Mouse (Mus musculus): Measurements from ENCODE around the gene Lyz2. TPM values are rescaled to one million over a fixed set of nuclear protein-coding genes. Genes with fewer than 3 reads are reported as not detected.

Gene Lyz2
- 10.8 and 11.1 TPM in 2 replicates for polyA plus RNA-seq (2014; fragmentation: Nextera tagmentation; extraction: Ambion mirVana)

- 73% methylated on average over 4 of the region's 4 CpGs for WGBS
Measured at GRCm38 (mm10) chr10:117282049-117282448, at the start of gene Lyz2. Gene Lyz2, minus strand, starts transcription at chr10:117282321.

GRCm38 (mm10) chr10:117330521-117330920, 48.4 kb upstream of the Lyz2 start:
- Histone ChIP-seq H3K27ac (ENCODE audit: low read depth, low read length) (no peak overlapping the region), H3K36me3 (ENCODE audit: control insufficient read depth, insufficient read depth, low read length) (no peaks in the 10 kb centered on the region), H3K27me3 (ENCODE audit: control insufficient read depth, insufficient read depth, low read length) (no peaks in the 10 kb centered on the region), H3K4me2 (ENCODE audit: low read depth, low read length, severe bottlenecking) (no peak overlapping the region), H3K9me3 (ENCODE audit: control insufficient read depth, low read length) (no peaks in the 10 kb centered on the region), H3K9ac (ENCODE audit: low read length) (no peak overlapping the region), H3K4me1 (replicated peaks; ENCODE audit: control insufficient read depth, insufficient read depth, low read length) (no peaks in the 10 kb centered on the region), H3K4me3 (ENCODE audit: low read depth, low read length) (no peak overlapping the region)
- WGBS, result 83% methylated on average over 5 of the region's 5 CpGs
- ATAC-seq (replicated peaks; ENCODE audit: low FRiP score) (no peak), DNase-seq (ENCODE audit: low spot score) (no peak)

More at GRCm38 (mm10) chr10:117282049-117282448, at the start of gene Lyz2:
- Histone ChIP-seq H3K9me3 (ENCODE audit: control insufficient read depth, low read length) (no peaks in the 10 kb centered on the region), H3K27me3 (ENCODE audit: control insufficient read depth, insufficient read depth, low read length) (no peaks in the 10 kb centered on the region), H3K4me1 (replicated peaks; ENCODE audit: control insufficient read depth, insufficient read depth, low read length) (no peaks in the 10 kb centered on the region), H3K27ac (ENCODE audit: low read depth, low read length) (no peak within 1 kb of the TSS), H3K9ac (ENCODE audit: low read length) (no peak within 1 kb of the TSS), H3K4me3 (ENCODE audit: low read depth, low read length) (no peak within 1 kb of the TSS), H3K4me2 (ENCODE audit: low read depth, low read length, severe bottlenecking) (no peak within 1 kb of the TSS), H3K36me3 (ENCODE audit: control insufficient read depth, insufficient read depth, low read length) (no peaks in the 10 kb centered on the region)
- DNase-seq (ENCODE audit: low spot score) (no peak), ATAC-seq (replicated peaks; ENCODE audit: low FRiP score) (no peak)

- Histone ChIP-seq H3K4me2 (ENCODE audit: low read depth, low read length, severe bottlenecking) (no peak overlapping the region), H3K9me3 (ENCODE audit: control insufficient read depth, low read length) (no peaks in the 10 kb centered on the region), H3K27me3 (ENCODE audit: control insufficient read depth, insufficient read depth, low read length) (no peaks in the 10 kb centered on the region), H3K4me1 (replicated peaks; ENCODE audit: control insufficient read depth, insufficient read depth, low read length) (no peaks in the 10 kb centered on the region), H3K9ac (ENCODE audit: low read length) (no peak overlapping the region), H3K27ac (ENCODE audit: low read depth, low read length) (no peak overlapping the region), H3K36me3 (ENCODE audit: control insufficient read depth, insufficient read depth, low read length) (no peaks in the 10 kb centered on the region), H3K4me3 (ENCODE audit: low read depth, low read length) (no peak overlapping the region)
- no peak for ATAC-seq (replicated peaks; ENCODE audit: low FRiP score)
- WGBS, result 93% methylated on average over 7 of the region's 7 CpGs
- DNase-seq (ENCODE audit: low spot score), result no peak
Measured at GRCm38 (mm10) chr10:117323782-117324181, 41.7 kb upstream of the Lyz2 start.

- no peak overlapping the region for H3K9ac ChIP-seq (ENCODE audit: low read length)
- H3K4me1 ChIP-seq (replicated peaks; ENCODE audit: control insufficient read depth, insufficient read depth, low read length), result no peaks in the 10 kb centered on the region
- no peaks in the 10 kb centered on the region for H3K9me3 ChIP-seq (ENCODE audit: control insufficient read depth, low read length)
- no peaks in the 10 kb centered on the region for H3K27me3 ChIP-seq (ENCODE audit: control insufficient read depth, insufficient read depth, low read length)
- WGBS, result 95% methylated on average over 5 of the region's 5 CpGs
- DNase-seq (ENCODE audit: low spot score) (no peak), ATAC-seq (replicated peaks; ENCODE audit: low FRiP score) (no peak)
- H3K27ac ChIP-seq (ENCODE audit: low read depth, low read length), result no peak overlapping the region
- no peak overlapping the region for H3K4me3 ChIP-seq (ENCODE audit: low read depth, low read length)
- H3K4me2 ChIP-seq (ENCODE audit: low read depth, low read length, severe bottlenecking), result no peak overlapping the region
- H3K36me3 ChIP-seq (ENCODE audit: control insufficient read depth, insufficient read depth, low read length), result no peaks in the 10 kb centered on the region
Measured at GRCm38 (mm10) chr10:117322630-117323029, 40.5 kb upstream of the Lyz2 start.

DNA sequence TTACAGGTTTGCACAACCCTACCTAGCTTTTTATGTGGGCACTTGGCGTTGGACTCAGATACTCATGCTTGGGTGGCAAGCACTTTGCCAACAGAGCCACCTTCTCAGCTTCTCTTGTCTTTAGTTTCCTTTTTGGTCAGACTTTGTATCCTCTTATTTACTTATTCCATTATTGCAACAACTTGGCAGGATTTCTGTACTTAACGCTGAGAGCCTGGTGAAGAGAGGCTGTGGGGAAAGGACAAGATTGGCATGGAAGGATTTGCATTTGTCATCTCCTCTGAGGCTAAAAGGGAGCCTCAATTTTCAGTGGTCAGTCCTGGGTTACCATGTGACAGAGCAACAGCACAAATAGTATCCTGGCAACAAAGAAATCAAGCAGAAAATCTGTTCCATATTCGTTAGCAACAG, 38.5 kb upstream of the Lyz2 start:
- Histone ChIP-seq H3K9me3 (ENCODE audit: control insufficient read depth, low read length) (no peaks in the 10 kb centered on the region), H3K27me3 (ENCODE audit: control insufficient read depth, insufficient read depth, low read length) (no peaks in the 10 kb centered on the region), H3K4me2 (ENCODE audit: low read depth, low read length, severe bottlenecking) (no peak overlapping the region), H3K27ac (ENCODE audit: low read depth, low read length) (no peak overlapping the region), H3K9ac (ENCODE audit: low read length) (no peak overlapping the region), H3K4me1 (replicated peaks; ENCODE audit: control insufficient read depth, insufficient read depth, low read length) (no peaks in the 10 kb centered on the region), H3K4me3 (ENCODE audit: low read depth, low read length) (no peak overlapping the region), H3K36me3 (ENCODE audit: control insufficient read depth, insufficient read depth, low read length) (no peaks in the 10 kb centered on the region)
- ATAC-seq (replicated peaks; ENCODE audit: low FRiP score) (no peak), DNase-seq (ENCODE audit: low spot score) (no peak)
- 67% methylated on average over 3 of the region's 3 CpGs for WGBS

- no peak overlapping the region for H3K9ac ChIP-seq (ENCODE audit: low read length)
- ATAC-seq (replicated peaks; ENCODE audit: low FRiP score), result no peak
- H3K9me3 ChIP-seq (ENCODE audit: control insufficient read depth, low read length), result no peaks in the 10 kb centered on the region
- no peaks in the 10 kb centered on the region for H3K27me3 ChIP-seq (ENCODE audit: control insufficient read depth, insufficient read depth, low read length)
- 86% methylated on average over 11 of the region's 11 CpGs for WGBS
- H3K27ac ChIP-seq (ENCODE audit: low read depth, low read length), result no peak overlapping the region
- H3K36me3 ChIP-seq (ENCODE audit: control insufficient read depth, insufficient read depth, low read length), result no peaks in the 10 kb centered on the region
- no peaks in the 10 kb centered on the region for H3K4me1 ChIP-seq (replicated peaks; ENCODE audit: control insufficient read depth, insufficient read depth, low read length)
- H3K4me3 ChIP-seq (ENCODE audit: low read depth, low read length), result no peak overlapping the region
- no peak for DNase-seq (ENCODE audit: low spot score)
- H3K4me2 ChIP-seq (ENCODE audit: low read depth, low read length, severe bottlenecking), result no peak overlapping the region
Measured at GRCm38 (mm10) chr10:117316391-117316790, 34.3 kb upstream of the Lyz2 start.

DNA sequence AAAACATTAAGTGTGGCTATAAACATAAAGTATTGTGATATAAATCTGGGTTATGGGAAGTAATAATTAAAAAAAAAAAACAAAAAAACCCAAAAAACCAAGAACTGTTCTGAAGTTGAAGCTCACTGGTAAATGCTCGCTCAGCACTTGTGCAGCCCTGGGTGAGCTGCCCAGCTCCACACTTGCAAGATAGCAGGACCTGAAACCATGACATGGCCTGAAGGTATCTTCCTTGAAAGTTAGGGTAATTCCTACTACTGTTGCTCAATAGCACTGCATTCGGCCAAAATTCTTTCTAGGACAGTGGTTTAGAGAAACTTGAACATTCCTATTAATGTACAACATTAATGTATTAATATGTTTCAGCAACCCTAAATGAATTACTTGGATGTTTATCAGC, 31.0 kb upstream of the Lyz2 start:
- 96% methylated on average over 2 of the region's 2 CpGs for WGBS
- H3K36me3 ChIP-seq (ENCODE audit: control insufficient read depth, insufficient read depth, low read length), result no peaks in the 10 kb centered on the region
- no peaks in the 10 kb centered on the region for H3K9me3 ChIP-seq (ENCODE audit: control insufficient read depth, low read length)
- H3K27ac ChIP-seq (ENCODE audit: low read depth, low read length), result no peak overlapping the region
- DNase-seq (ENCODE audit: low spot score), result no peak
- H3K4me3 ChIP-seq (ENCODE audit: low read depth, low read length), result no peak overlapping the region
- H3K4me1 ChIP-seq (replicated peaks; ENCODE audit: control insufficient read depth, insufficient read depth, low read length), result no peaks in the 10 kb centered on the region
- no peak overlapping the region for H3K9ac ChIP-seq (ENCODE audit: low read length)
- no peak overlapping the region for H3K4me2 ChIP-seq (ENCODE audit: low read depth, low read length, severe bottlenecking)
- no peaks in the 10 kb centered on the region for H3K27me3 ChIP-seq (ENCODE audit: control insufficient read depth, insufficient read depth, low read length)
- no peak for ATAC-seq (replicated peaks; ENCODE audit: low FRiP score)

- no peak for ATAC-seq (replicated peaks; ENCODE audit: low FRiP score)
- 85% methylated on average over 8 of the region's 8 CpGs for WGBS
- H3K4me2 ChIP-seq (ENCODE audit: low read depth, low read length, severe bottlenecking), result no peak overlapping the region
- H3K4me3 ChIP-seq (ENCODE audit: low read depth, low read length), result no peak overlapping the region
- no peaks in the 10 kb centered on the region for H3K36me3 ChIP-seq (ENCODE audit: control insufficient read depth, insufficient read depth, low read length)
- H3K27me3 ChIP-seq (ENCODE audit: control insufficient read depth, insufficient read depth, low read length), result no peaks in the 10 kb centered on the region
- DNase-seq (ENCODE audit: low spot score), result no peak
- H3K27ac ChIP-seq (ENCODE audit: low read depth, low read length), result no peak overlapping the region
- H3K9ac ChIP-seq (ENCODE audit: low read length), result no peak overlapping the region
- no peaks in the 10 kb centered on the region for H3K4me1 ChIP-seq (replicated peaks; ENCODE audit: control insufficient read depth, insufficient read depth, low read length)
- H3K9me3 ChIP-seq (ENCODE audit: control insufficient read depth, low read length), result no peaks in the 10 kb centered on the region
Measured at GRCm38 (mm10) chr10:117312168-117312567, 30.0 kb upstream of the Lyz2 start.

DNA sequence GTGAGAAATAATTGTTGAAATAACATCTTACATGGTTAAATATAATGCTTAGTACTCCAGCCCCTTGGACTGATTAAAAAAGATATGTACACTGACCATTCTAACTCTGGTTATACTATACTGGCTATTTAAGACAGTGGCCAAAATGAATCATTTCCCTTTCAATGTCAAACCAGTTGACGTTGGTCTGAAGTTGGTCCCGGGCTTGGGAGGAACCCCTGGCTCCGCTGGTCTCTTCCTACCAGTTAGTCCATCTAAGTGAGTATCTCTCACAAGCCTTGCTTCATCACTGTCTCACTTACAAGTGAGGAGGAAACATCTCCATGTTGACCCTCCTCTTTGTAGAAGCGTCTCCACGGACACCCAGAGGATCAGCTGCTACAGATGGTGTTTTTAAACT, 22.2 kb upstream of the Lyz2 start:
- DNase-seq (ENCODE audit: low spot score), result no peak
- WGBS, result 91% methylated on average over 5 of the region's 5 CpGs
- ATAC-seq (replicated peaks; ENCODE audit: low FRiP score), result no peak

More for the DNA sequence above, 22.2 kb upstream of the Lyz2 start:
- no peaks in the 10 kb centered on the region for H3K36me3 ChIP-seq (ENCODE audit: control insufficient read depth, insufficient read depth, low read length)
- no peak overlapping the region for H3K4me2 ChIP-seq (ENCODE audit: low read depth, low read length, severe bottlenecking)
- H3K9me3 ChIP-seq (ENCODE audit: control insufficient read depth, low read length), result no peaks in the 10 kb centered on the region
- H3K4me1 ChIP-seq (replicated peaks; ENCODE audit: control insufficient read depth, insufficient read depth, low read length), result no peaks in the 10 kb centered on the region
- H3K4me3 ChIP-seq (ENCODE audit: low read depth, low read length), result no peak overlapping the region
- no peak overlapping the region for H3K27ac ChIP-seq (ENCODE audit: low read depth, low read length)
- H3K27me3 ChIP-seq (ENCODE audit: control insufficient read depth, insufficient read depth, low read length), result no peaks in the 10 kb centered on the region
- no peak overlapping the region for H3K9ac ChIP-seq (ENCODE audit: low read length)

All from forebrain, embryonic 11.5 days (tissue).